Mouse (Mus musculus): ENCODE results near the gene Fxyd6. TPM values are rescaled to one million over a fixed set of nuclear protein-coding genes. Genes with fewer than 3 reads are reported as not detected.

Gene Fxyd6
- polyA plus RNA-seq, 1 experiment from 2014 or later = 354 TPM

DNA sequence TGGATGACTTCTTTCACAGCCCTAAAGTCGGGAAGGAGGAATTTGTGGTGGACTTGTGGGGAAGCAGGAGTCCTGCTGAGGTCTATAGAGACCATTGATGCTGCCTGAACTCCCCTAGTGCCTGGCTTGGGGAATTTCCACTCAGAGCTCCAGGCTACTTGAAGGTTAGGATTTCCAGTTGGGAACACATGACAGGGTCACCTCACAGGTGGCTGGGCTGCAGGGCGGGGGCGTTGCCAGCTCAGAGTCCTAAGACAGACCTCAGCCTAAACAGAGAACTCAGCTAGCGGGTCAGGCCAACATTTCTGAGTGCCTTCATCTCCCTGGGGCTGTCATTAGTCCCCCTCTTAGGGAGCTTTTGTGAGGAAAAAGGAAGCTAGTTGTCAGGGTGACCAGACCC lies 31.9 kb downstream of the Fxyd6 start:
- Histone ChIP-seq H3K4me1 (replicated peaks) (no peaks in the 10 kb centered on the region), H3K4me3 (no peak overlapping the region)

DNA sequence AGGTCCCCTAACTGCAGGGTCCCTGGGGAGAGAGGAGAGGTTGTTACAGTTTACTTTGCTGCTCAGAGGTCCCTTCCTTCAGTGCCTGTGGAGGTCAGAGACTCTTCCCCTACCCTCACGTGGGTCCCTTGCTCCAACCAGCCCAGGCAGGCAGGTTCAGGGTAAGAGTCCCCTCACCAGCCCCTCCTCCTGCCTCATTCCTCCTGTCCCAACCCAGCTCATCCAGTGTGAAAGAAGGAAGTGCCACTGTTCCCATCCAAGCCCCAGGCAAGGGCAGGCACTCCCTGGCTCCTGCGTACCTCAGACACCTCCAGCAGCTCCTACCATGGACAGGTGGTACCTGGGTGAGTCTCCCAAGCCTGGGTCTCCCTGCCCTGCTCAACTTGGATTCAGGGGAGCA lies 33.0 kb downstream of the Fxyd6 start:
- H3K36me3 ChIP-seq = no peaks in the 10 kb centered on the region
- no peak overlapping the region for H3K27ac ChIP-seq
- H3K27me3 ChIP-seq = peaks cover 18% of the 10 kb centered on the region; the same call in 1 of the 2 replicates
- H3K4me2 ChIP-seq = no peak overlapping the region
- no peak overlapping the region for H3K4me3 ChIP-seq
- 68% methylated on average over 2 of the region's 2 CpGs for WGBS
- H3K4me1 ChIP-seq (replicated peaks) = no peaks in the 10 kb centered on the region
- no peak for ATAC-seq (ENCODE audit: low FRiP score)
- no peak overlapping the region for H3K9ac ChIP-seq
- no peaks in the 10 kb centered on the region for H3K9me3 ChIP-seq

More for the DNA sequence above, 31.9 kb downstream of the Fxyd6 start:
- Histone ChIP-seq H3K9me3 (no peaks in the 10 kb centered on the region), H3K9ac (no peak overlapping the region), H3K36me3 (no peaks in the 10 kb centered on the region), H3K27ac (no peak overlapping the region), H3K27me3 (peaks cover 12% of the 10 kb centered on the region; the same call in 1 of the 2 replicates), H3K4me2 (no peak overlapping the region)
- no peak for ATAC-seq (ENCODE audit: low FRiP score)
- 55% methylated on average over 4 of the region's 4 CpGs for WGBS

DNA sequence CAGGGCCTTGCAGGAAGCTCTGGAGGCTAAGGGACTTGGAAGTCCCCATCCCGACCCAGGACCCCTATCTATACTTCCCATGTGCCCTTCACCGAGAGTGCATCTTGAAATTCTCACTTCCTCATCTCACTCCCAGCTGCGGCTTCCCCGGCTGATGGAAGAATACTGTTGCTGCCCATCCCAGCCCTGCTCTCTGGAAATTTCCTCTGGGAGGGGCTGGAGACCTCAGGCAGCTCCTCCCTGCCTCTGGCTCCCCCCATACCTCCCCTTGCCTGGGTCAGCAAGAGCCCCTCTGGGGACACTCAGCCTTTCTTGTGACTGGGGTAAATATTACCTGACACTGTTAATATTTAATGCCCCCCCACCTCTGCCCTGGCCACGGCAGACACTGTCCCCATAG lies 35.7 kb downstream of the Fxyd6 start:
- Histone ChIP-seq H3K9ac (peak overlapping the region; percentile 19; the same call in 1 of the 2 replicates), H3K27me3 (peaks cover 29% of the 10 kb centered on the region), H3K4me1 (replicated peaks) (no peaks in the 10 kb centered on the region), H3K36me3 (no peaks in the 10 kb centered on the region), H3K4me3 (no peak overlapping the region), H3K27ac (no peak overlapping the region), H3K4me2 (no peak overlapping the region), H3K9me3 (no peaks in the 10 kb centered on the region)
- ATAC-seq (ENCODE audit: low FRiP score) = no peak
- 77% methylated on average over 5 of the region's 5 CpGs for WGBS

DNA sequence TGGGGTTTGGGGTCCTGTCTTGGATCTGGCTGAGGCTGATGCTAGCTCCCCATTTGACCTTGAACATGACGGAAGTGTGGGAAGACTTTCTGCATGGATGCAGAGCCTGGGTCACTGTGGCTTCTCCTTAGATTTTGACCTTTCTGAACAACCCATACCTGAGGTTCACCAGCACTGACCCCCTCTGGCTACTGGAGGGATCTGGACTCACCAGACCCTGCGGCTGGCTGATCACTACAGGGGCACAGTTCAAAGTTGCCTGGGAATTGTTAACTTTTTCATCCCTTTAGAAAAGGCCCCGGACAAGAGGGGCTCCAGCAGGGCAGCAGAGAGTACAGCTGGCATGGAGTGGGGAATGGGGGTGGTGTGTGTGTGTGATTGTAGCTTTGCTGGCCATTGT lies 36.8 kb downstream of the Fxyd6 start:
- no peaks in the 10 kb centered on the region for H3K9me3 ChIP-seq
- no peak overlapping the region for H3K4me3 ChIP-seq
- H3K27ac ChIP-seq = no peak overlapping the region
- H3K4me1 ChIP-seq (replicated peaks) = peaks cover under 1% of the 10 kb centered on the region; the same call in 1 of the 2 replicates
- no peak for ATAC-seq (ENCODE audit: low FRiP score)
- no peak overlapping the region for H3K9ac ChIP-seq
- 86% methylated on average over 3 of the region's 3 CpGs for WGBS
- H3K4me2 ChIP-seq = no peak overlapping the region
- no peaks in the 10 kb centered on the region for H3K36me3 ChIP-seq
- H3K27me3 ChIP-seq = peaks cover 32% of the 10 kb centered on the region

DNA sequence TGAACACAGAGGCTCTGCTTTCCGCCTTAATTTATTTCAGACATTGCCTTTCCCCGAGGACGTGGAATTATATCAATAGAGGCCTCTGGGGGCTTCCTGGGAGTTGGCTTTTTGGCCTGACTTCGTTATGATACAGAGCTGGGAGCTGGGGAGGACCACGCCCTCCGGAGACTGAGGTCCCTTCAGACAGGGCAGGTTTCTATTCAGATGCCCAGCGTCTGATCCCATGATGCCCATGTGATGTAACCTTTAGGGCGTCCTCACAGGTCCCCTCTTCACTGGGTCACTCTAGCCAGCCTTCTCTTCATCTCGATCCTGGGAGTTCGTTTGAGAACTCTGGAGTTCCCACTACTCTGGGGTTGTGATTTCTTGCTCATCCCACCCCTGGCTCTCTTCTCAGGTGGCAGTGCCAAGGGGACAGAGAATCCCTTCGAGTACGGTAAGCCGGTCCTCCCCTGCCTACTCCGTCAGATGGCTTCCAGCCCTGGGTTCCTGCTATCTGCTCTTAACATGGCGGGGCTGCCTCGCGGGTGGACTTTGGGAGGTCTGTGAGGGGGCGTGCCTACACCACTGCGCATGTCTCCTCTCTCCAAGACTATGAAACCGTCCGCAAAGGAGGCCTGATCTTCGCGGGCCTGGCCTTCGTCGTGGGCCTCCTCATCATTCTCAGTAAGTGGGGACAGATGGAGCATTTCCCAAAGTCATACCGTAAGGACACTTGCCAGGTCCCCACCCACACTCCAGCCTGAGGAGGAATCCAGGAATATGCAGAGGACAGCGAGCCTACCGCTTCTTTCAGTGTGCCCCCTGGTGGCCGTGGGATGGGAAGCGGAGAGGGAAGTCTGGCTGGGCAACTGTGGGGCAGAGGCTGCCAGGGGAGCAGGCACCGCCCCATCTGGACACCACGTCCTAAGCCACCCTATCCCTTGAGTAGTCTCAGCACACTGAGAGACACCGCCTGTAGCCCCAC lies 38.0 kb downstream of the Fxyd6 start:
- H3K9me3 ChIP-seq = no peaks in the 10 kb centered on the region
- H3K27me3 ChIP-seq = peaks cover 29% of the 10 kb centered on the region
- peak; percentile 71 for ATAC-seq (ENCODE audit: low FRiP score)
- peak overlapping the region; percentile 62 for H3K9ac ChIP-seq
- no peaks in the 10 kb centered on the region for H3K36me3 ChIP-seq
- 40% methylated on average over 33 of the region's 33 CpGs for WGBS
- H3K4me3 ChIP-seq = peak overlapping the region; percentile 30
- H3K4me1 ChIP-seq (replicated peaks) = peaks cover 5% of the 10 kb centered on the region
- H3K4me2 ChIP-seq = peak overlapping the region; percentile 50
- no peak overlapping the region for H3K27ac ChIP-seq

DNA sequence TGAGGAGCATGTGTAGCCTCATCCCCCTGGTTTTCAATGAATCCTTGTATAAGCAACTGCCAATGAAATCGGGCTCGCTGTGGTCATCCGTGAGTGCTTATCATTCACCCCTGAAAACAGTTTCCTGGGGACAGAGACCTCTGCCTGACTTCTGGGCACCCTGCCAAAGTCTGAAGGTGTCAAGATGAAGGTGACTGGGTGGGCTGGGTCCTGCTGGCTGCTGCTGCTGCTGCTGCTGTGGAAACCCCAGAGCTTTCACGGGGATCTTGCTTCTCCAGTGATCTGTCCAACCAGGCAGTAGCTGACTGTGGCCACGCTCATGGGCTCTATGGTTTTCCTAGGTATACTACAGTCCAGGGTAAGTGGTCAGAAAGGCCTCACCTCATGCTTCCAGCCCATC lies 40.2 kb downstream of the Fxyd6 start:
- Histone ChIP-seq H3K27ac (no peak overlapping the region), H3K27me3 (peaks cover 25% of the 10 kb centered on the region), H3K9me3 (no peaks in the 10 kb centered on the region), H3K4me1 (replicated peaks) (peaks cover 5% of the 10 kb centered on the region), H3K36me3 (no peaks in the 10 kb centered on the region), H3K9ac (no peak overlapping the region), H3K4me2 (no peak overlapping the region), H3K4me3 (no peak overlapping the region)
- ATAC-seq (ENCODE audit: low FRiP score) = no peak
- WGBS = 78% methylated on average over 5 of the region's 5 CpGs

DNA sequence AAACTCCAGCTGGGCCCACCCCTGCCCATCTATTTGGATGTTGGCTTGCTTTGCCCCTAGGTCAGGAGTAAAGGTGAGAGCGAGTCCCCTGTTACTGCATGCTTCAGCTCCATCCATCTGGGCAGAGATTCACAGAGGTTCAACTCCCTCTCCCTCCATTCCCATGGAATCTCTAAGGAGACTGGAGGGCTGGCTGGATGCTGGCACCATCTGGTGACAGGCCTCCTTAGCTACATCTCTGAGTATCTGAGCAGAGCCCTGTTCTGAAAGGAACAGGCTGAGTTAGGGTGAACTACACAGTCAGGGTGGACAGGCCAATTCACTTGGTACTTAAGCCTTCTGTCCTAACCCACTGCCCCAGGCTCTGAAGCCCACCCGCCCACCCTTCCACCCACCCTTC lies 40.6 kb downstream of the Fxyd6 start:
- Histone ChIP-seq H3K36me3 (no peaks in the 10 kb centered on the region), H3K4me3 (no peak overlapping the region)
- no peak for ATAC-seq (ENCODE audit: low FRiP score)

DNA sequence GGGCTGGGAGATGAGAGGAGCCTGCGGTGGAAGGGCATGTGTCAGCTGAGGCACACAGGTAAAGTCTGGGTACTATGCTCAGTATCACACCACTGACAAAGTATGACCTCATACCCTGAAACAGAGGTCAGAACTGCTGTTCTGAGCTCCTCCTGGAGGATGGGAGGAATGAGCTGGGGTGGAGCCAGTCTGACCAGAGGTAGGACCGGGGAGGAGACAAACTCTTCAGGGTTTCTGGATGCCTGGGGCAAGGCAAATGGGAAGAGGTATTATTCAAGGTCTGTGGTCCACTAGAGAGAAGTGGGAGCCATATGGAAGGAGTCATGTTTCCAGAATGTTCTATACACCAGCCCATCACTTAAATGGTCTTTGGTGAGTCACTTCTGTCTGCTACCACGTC lies 41.1 kb downstream of the Fxyd6 start:
- no peak overlapping the region for H3K4me3 ChIP-seq
- H3K27ac ChIP-seq = no peak overlapping the region
- H3K9me3 ChIP-seq = no peaks in the 10 kb centered on the region
- H3K36me3 ChIP-seq = no peaks in the 10 kb centered on the region
- ATAC-seq (ENCODE audit: low FRiP score) = no peak
- 74% methylated on average over 3 of the region's 3 CpGs for WGBS
- H3K9ac ChIP-seq = no peak overlapping the region
- no peak overlapping the region for H3K4me2 ChIP-seq
- H3K27me3 ChIP-seq = peaks cover 20% of the 10 kb centered on the region
- peaks cover 5% of the 10 kb centered on the region for H3K4me1 ChIP-seq (replicated peaks)

More for the DNA sequence above, 40.6 kb downstream of the Fxyd6 start:
- H3K4me2 ChIP-seq = no peak overlapping the region
- peaks cover 22% of the 10 kb centered on the region for H3K27me3 ChIP-seq
- H3K27ac ChIP-seq = no peak overlapping the region
- no peaks in the 10 kb centered on the region for H3K9me3 ChIP-seq
- H3K9ac ChIP-seq = no peak overlapping the region
- 84% methylated on average over 2 of the region's 2 CpGs for WGBS
- peaks cover 5% of the 10 kb centered on the region for H3K4me1 ChIP-seq (replicated peaks)

DNA sequence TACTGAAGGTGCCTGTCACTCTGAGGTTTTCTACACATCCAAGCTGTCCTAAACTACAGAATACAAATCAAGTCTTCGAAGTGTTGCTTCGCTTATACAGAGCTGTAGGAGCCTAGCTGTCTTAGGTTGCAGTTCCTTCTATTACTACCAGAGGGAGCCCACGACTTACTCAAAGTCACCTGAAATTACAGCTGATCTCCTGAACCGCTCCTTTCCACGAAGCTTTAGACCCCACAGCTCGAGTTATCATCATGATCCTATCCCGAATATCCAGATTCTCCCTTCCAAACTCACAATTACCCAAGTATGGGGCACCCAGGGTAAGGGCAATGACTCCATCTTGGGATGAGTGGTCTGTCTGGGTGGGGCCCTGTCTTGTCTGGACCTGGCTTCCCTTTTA lies 41.8 kb downstream of the Fxyd6 start:
- Histone ChIP-seq H3K4me2 (peak overlapping the region; percentile 43), H3K9ac (peak overlapping the region; percentile 8; the same call in 1 of the 2 replicates), H3K4me1 (replicated peaks) (peaks cover 5% of the 10 kb centered on the region), H3K4me3 (0 out of 2 replicates have a peak overlapping the region, but pooled peaks have one; percentile 1), H3K36me3 (no peaks in the 10 kb centered on the region), H3K27me3 (peaks cover 20% of the 10 kb centered on the region), H3K27ac (no peak overlapping the region), H3K9me3 (no peaks in the 10 kb centered on the region)
- WGBS = 22% methylated on average over 7 of the region's 7 CpGs
- ATAC-seq (ENCODE audit: low FRiP score) = no peak

DNA sequence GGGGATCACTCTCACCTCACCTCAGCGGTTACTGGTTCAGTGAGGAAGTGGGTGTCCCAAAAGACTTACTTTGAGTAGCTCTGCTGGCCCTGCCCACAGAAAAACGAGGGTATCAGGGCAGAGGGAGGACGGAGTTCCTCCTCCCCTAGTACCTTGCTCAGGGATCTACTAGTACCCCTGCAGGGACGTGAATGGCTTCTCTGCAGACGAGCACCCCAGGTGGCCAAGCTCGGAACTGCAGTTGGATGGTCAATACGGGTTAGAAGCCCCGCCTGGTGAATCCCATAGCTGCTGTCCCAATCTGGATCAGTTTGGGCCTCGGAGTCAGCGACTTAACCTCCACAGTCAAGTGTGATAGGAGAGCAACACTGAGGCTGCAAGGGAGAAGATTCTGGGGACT lies 42.3 kb downstream of the Fxyd6 start:
- H3K27me3 ChIP-seq = peaks cover 17% of the 10 kb centered on the region
- no peaks in the 10 kb centered on the region for H3K36me3 ChIP-seq
- WGBS = 8% methylated on average over 10 of the region's 10 CpGs
- peak overlapping the region; percentile 43 for H3K4me2 ChIP-seq
- H3K4me1 ChIP-seq (replicated peaks) = peaks cover 5% of the 10 kb centered on the region
- ATAC-seq (ENCODE audit: low FRiP score) = 0 out of 2 replicates have a peak, but pooled peaks have one; percentile 30
- 0 out of 2 replicates have a peak overlapping the region, but pooled peaks have one; percentile 1 for H3K4me3 ChIP-seq
- H3K9me3 ChIP-seq = no peaks in the 10 kb centered on the region
- no peak overlapping the region for H3K27ac ChIP-seq
- peak overlapping the region; percentile 8; the same call in 1 of the 2 replicates for H3K9ac ChIP-seq

DNA sequence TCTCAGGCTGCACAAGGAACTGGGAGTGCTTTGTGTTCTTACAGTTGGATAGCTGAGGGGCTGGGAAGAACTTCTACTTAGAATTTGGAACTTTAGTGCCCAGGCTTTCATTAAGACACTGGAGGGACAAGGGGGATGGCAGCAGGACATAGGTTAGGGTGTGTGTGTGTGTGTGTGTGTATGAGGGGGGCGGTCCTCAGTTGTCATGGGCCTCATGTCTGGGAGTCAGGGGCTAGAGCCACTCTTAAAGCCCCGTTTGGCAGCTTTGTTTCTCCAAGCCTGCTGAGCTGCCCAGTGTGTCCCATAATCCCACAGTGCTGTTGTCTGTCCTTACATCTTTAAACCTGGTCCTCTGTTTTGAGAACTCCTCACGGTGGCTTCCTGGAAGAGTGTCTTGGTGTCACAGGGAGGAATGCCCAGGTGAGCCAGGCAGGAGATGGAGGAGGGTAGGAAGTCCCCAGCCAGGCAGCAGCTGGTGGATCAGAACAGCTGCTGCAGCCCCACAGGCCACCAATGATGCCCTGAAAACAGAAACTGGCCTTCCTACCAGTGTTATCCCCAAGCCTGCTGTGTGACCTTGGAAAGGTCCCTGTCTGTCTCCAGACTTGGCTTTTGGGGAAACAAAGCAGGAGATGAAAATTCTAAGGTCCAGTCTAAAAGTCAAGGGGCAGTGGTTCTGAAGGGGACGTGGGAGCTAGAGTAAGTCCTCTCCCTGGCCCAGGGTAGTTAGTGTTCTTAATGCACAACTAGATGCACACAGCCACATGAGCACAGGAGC lies 42.9 kb downstream of the Fxyd6 start:
- H3K4me3 ChIP-seq = no peak overlapping the region
- H3K4me2 ChIP-seq = no peak overlapping the region
- peaks cover 15% of the 10 kb centered on the region for H3K27me3 ChIP-seq
- H3K9me3 ChIP-seq = no peaks in the 10 kb centered on the region
- peaks cover 5% of the 10 kb centered on the region for H3K4me1 ChIP-seq (replicated peaks)
- H3K9ac ChIP-seq = no peak overlapping the region
- H3K27ac ChIP-seq = no peak overlapping the region
- ATAC-seq (ENCODE audit: low FRiP score) = no peak
- WGBS = 76% methylated on average over 4 of the region's 4 CpGs
- no peaks in the 10 kb centered on the region for H3K36me3 ChIP-seq

DNA sequence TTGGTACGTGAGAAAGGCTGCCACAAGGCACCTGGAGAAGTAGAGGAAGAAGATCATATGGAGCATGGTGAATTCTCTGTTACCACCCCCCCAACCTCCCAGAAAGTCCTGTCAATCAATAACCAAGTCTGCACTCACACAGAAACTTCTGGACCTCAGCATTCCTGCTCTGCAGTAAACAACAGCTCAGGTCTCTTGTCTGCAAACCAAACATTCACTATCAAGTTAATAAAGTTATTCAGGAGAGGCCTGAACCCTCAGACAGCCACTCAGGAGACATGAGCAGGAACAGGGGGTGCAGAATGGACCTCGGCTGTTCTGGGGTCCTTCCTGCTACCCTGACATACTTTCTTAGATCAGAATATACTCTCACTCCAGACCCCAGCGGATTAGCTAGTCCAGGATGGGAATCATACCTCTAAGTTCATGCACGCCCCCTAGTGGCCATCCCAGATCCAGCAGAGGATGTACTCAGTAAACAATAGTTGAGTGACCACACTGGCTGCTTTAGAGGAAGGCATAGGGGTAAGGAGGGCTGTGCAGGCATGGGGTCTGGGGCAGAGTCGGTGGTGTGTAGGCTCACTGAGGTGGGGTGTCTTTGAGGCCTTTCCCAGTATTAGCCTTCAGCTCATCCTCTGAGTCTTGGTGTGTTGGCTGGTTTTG lies 43.6 kb downstream of the Fxyd6 start:
- Histone ChIP-seq H3K4me1 (replicated peaks) (peaks cover 5% of the 10 kb centered on the region), H3K4me3 (no peak overlapping the region), H3K27ac (no peak overlapping the region), H3K4me2 (no peak overlapping the region), H3K9ac (no peak overlapping the region), H3K9me3 (no peaks in the 10 kb centered on the region), H3K27me3 (peaks cover 15% of the 10 kb centered on the region), H3K36me3 (no peaks in the 10 kb centered on the region)
- WGBS = 59% methylated on average over 5 of the region's 5 CpGs
- no peak for ATAC-seq (ENCODE audit: low FRiP score)
